Mouse (Mus musculus): Measurements from ENCODE around the gene Mettl7a3. TPM values are rescaled to one million over a fixed set of nuclear protein-coding genes. Genes with fewer than 3 reads are reported as not detected.

The Mettl7a3 gene
- polyA plus RNA-seq, 2 experiments, result 0.60 to 0.70 TPM

DNA sequence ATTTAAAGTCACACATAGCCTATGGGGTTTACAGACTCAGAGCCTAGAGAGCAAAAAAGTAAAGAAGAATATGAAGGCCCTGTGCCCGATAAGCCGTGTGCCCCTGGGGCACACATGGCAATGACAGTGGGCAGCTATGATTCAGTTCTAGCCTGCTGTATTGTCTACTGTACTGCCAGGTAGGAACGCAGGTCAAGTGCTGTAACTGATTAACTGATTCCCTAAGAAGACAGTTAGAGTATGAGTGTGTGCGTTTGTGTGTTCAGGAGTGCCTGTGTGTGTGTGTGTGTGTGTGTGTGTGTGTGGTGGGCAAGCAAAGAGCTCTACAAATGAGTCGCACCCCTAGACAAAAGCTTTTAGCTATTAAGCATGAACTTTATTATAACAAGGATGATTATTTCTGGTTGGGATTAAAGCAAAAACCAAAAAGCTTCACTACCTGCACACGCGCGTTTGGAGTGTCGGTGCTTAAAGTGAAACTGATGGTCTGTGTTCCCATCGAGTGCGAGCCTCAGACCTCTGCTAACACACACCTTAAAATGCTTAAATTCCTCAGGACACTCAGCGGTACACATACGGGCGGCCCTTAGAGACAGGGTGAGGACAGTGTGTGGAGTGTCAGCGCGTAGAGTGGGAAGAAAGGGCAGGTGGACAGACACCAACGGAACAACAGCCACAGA is 53.0 kb downstream of the Mettl7a3 start:
- ATAC-seq (ENCODE audit: low FRiP score, low read depth), result no peak

GRCm38 (mm10) chr15:100388224-100388835 is 53.6 kb downstream of the Mettl7a3 start:
- H3K4me2 ChIP-seq (replicated peaks; ENCODE audit: low read depth, low read length, severe bottlenecking), result no peak overlapping the region
- ATAC-seq (ENCODE audit: low FRiP score, low read depth) (no peak), DNase-seq (ENCODE audit: low spot score) (no peak)
- H3K4me3 ChIP-seq (replicated peaks; ENCODE audit: low read length), result no peak overlapping the region
- no peaks in the 10 kb centered on the region for H3K9me3 ChIP-seq (ENCODE audit: control insufficient read depth, low read length)
- H3K27ac ChIP-seq (replicated peaks; ENCODE audit: low read depth, low read length), result no peak overlapping the region
- TF ChIP-seq POLR2A (IDR thresholded peaks at IDR 0.05; ENCODE audit: borderline replicate concordance, extremely low read depth, insufficient read depth, insufficient read length), result no peak
- no peaks in the 10 kb centered on the region for H3K4me1 ChIP-seq (ENCODE audit: control insufficient read depth, insufficient read depth, low read length)
- peaks cover 2% of the 10 kb centered on the region; the same call in 1 of the 2 replicates for H3K36me3 ChIP-seq (ENCODE audit: control insufficient read depth, insufficient read depth, low read length)
- H3K27me3 ChIP-seq (ENCODE audit: control insufficient read depth, insufficient read depth, low read length), result no peaks in the 10 kb centered on the region
- 86% methylated on average over 14 of the region's 16 CpGs for WGBS
- no peak overlapping the region for H3K9ac ChIP-seq (ENCODE audit: low read depth, low read length, severe bottlenecking)

More for the DNA sequence above, 53.0 kb downstream of the Mettl7a3 start:
- 92% methylated on average over 17 of the region's 17 CpGs for WGBS
- no peak for TF ChIP-seq POLR2A (IDR thresholded peaks at IDR 0.05; ENCODE audit: borderline replicate concordance, extremely low read depth, insufficient read depth, insufficient read length)
- Histone ChIP-seq H3K27ac (replicated peaks; ENCODE audit: low read depth, low read length) (no peak overlapping the region), H3K9me3 (ENCODE audit: control insufficient read depth, low read length) (no peaks in the 10 kb centered on the region), H3K4me1 (ENCODE audit: control insufficient read depth, insufficient read depth, low read length) (no peaks in the 10 kb centered on the region), H3K4me3 (replicated peaks; ENCODE audit: low read length) (no peak overlapping the region), H3K36me3 (ENCODE audit: control insufficient read depth, insufficient read depth, low read length) (no peaks in the 10 kb centered on the region), H3K27me3 (ENCODE audit: control insufficient read depth, insufficient read depth, low read length) (no peaks in the 10 kb centered on the region), H3K9ac (ENCODE audit: low read depth, low read length, severe bottlenecking) (no peak overlapping the region), H3K4me2 (replicated peaks; ENCODE audit: low read depth, low read length, severe bottlenecking) (no peak overlapping the region)
- DNase-seq (ENCODE audit: low spot score), result no peak

DNA sequence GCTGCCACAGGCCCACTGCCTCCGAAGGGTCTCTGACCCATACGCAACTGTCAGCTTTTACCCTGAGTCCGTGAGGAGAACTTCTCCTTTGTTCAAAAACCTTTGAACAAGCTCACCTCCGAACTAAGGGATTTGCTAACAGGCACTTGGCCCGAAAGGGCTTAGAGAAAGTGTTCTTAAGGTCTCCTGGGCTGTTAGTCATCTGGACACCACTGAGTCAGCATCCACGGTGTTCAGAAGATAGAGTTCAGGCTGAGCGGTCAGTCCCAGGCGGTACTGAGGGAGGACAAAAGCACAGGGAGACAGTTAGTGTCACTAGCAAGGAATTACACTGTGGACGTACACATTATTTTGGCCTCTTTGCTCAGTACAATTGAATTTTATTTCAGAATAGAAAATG is 54.2 kb downstream of the Mettl7a3 start:
- no peaks in the 10 kb centered on the region for H3K4me1 ChIP-seq (ENCODE audit: control insufficient read depth, insufficient read depth, low read length)
- TF ChIP-seq POLR2A (IDR thresholded peaks at IDR 0.05; ENCODE audit: borderline replicate concordance, extremely low read depth, insufficient read depth, insufficient read length), result no peak
- H3K36me3 ChIP-seq (ENCODE audit: control insufficient read depth, insufficient read depth, low read length), result peaks cover 8% of the 10 kb centered on the region
- H3K4me3 ChIP-seq (replicated peaks; ENCODE audit: low read length), result no peak overlapping the region
- H3K27ac ChIP-seq (replicated peaks; ENCODE audit: low read depth, low read length), result no peak overlapping the region
- no peak for DNase-seq (ENCODE audit: low spot score)
- no peak overlapping the region for H3K4me2 ChIP-seq (replicated peaks; ENCODE audit: low read depth, low read length, severe bottlenecking)
- ATAC-seq (ENCODE audit: low FRiP score, low read depth), result no peak
- H3K9ac ChIP-seq (ENCODE audit: low read depth, low read length, severe bottlenecking), result no peak overlapping the region
- no peaks in the 10 kb centered on the region for H3K9me3 ChIP-seq (ENCODE audit: control insufficient read depth, low read length)
- H3K27me3 ChIP-seq (ENCODE audit: control insufficient read depth, insufficient read depth, low read length), result no peaks in the 10 kb centered on the region
- WGBS, result 71% methylated on average over 9 of the region's 9 CpGs

Other genes with a start within 250 kb of the Mettl7a3 start
- 44.2 and 49.4 TPM in 2 replicates for gene Atf1, start 107.1 kb upstream of the Mettl7a3 start, polyA plus RNA-seq (2012; rRNA removed)
- 32.8 and 43.1 TPM in 2 replicates for gene Atf1, start 107.1 kb upstream of the Mettl7a3 start, polyA plus RNA-seq (2014; fragmentation: Nextera tagmentation; extraction: Ambion mirVana)
- not detected in 2 replicates for gene Tmprss12, start 54.1 kb upstream of the Mettl7a3 start, polyA plus RNA-seq (2012; rRNA removed)
- not detected in 2 replicates for gene Tmprss12, start 54.1 kb upstream of the Mettl7a3 start, polyA plus RNA-seq (2014; fragmentation: Nextera tagmentation; extraction: Ambion mirVana)
- 12.2 and 14.9 TPM in 2 replicates for gene Mettl7a1, start 30.8 kb upstream of the Mettl7a3 start, polyA plus RNA-seq (2012; rRNA removed)
- 3.0 and 4.1 TPM in 2 replicates for gene Mettl7a1, start 30.8 kb upstream of the Mettl7a3 start, polyA plus RNA-seq (2014; fragmentation: Nextera tagmentation; extraction: Ambion mirVana)
- gene Methig1, start 18.2 kb downstream of the Mettl7a3 start, polyA plus RNA-seq (2012; rRNA removed), result 0.05 TPM in 1 of 2 replicates, not detected in the other
- not detected in 2 replicates for gene Methig1, start 18.2 kb downstream of the Mettl7a3 start, polyA plus RNA-seq (2014; fragmentation: Nextera tagmentation; extraction: Ambion mirVana)
- 0.08 and 0.13 TPM in 2 replicates for gene Mettl7a2, start 18.3 kb downstream of the Mettl7a3 start, polyA plus RNA-seq (2012; rRNA removed)
- not detected in 2 replicates for gene Mettl7a2, start 18.3 kb downstream of the Mettl7a3 start, polyA plus RNA-seq (2014; fragmentation: Nextera tagmentation; extraction: Ambion mirVana)
- gene Higd1c, start 29.6 kb downstream of the Mettl7a3 start, polyA plus RNA-seq (2012; rRNA removed), result not detected in 2 replicates
- gene Higd1c, start 29.6 kb downstream of the Mettl7a3 start, polyA plus RNA-seq (2014; fragmentation: Nextera tagmentation; extraction: Ambion mirVana), result not detected in 2 replicates
- 0.03 and 0.04 TPM in 2 replicates for gene Gm5475, start 87.2 kb downstream of the Mettl7a3 start, polyA plus RNA-seq (2012; rRNA removed)
- gene Gm5475, start 87.2 kb downstream of the Mettl7a3 start, polyA plus RNA-seq (2014; fragmentation: Nextera tagmentation; extraction: Ambion mirVana), result 0.12 TPM in 1 of 2 replicates, not detected in the other
- gene Slc11a2, start 90.1 kb downstream of the Mettl7a3 start, polyA plus RNA-seq (2012; rRNA removed), result 30.3 and 41.1 TPM in 2 replicates
- 20.4 TPM in 2 replicates for gene Slc11a2, start 90.1 kb downstream of the Mettl7a3 start, polyA plus RNA-seq (2014; fragmentation: Nextera tagmentation; extraction: Ambion mirVana)
- gene Letmd1, start 134.1 kb downstream of the Mettl7a3 start, polyA plus RNA-seq (2012; rRNA removed), result 62.4 and 72.0 TPM in 2 replicates
- gene Letmd1, start 134.1 kb downstream of the Mettl7a3 start, polyA plus RNA-seq (2014; fragmentation: Nextera tagmentation; extraction: Ambion mirVana), result 27.9 and 29.8 TPM in 2 replicates
- 14.6 and 17.9 TPM in 2 replicates for gene Csrnp2, start 160.6 kb downstream of the Mettl7a3 start, polyA plus RNA-seq (2012; rRNA removed)
- gene Csrnp2, start 160.6 kb downstream of the Mettl7a3 start, polyA plus RNA-seq (2014; fragmentation: Nextera tagmentation; extraction: Ambion mirVana), result 18.2 and 20.8 TPM in 2 replicates
- gene Tfcp2, start 217.1 kb downstream of the Mettl7a3 start, polyA plus RNA-seq (2012; rRNA removed), result 30.1 and 30.5 TPM in 2 replicates
- 23.2 and 26.1 TPM in 2 replicates for gene Tfcp2, start 217.1 kb downstream of the Mettl7a3 start, polyA plus RNA-seq (2014; fragmentation: Nextera tagmentation; extraction: Ambion mirVana)